Mouse (Mus musculus) liver, adult 2 months (tissue): ENCODE results near the gene Gm21188. TPM values are rescaled to one million over a fixed set of nuclear protein-coding genes. Genes with fewer than 3 reads are reported as not detected.
"Not testable (repeated sequence)": the region's sequence is repeated elsewhere in the genome, so short reads cannot be mapped to it uniquely, and the experiment has no call there.

Experiments
- DNase-seq: peaks from one replicate; pipeline ENCODE4 v3.0.0-alpha.2; 2011; ENCODE audit warnings: low read depth, low spot score; ENCODE audit errors: extremely low read depth
- H3K27ac ChIP-seq: fragments of 200-500 bp; replicated peaks from 2 replicates; pipeline ENCODE4 v1.5.1; 2012; ENCODE audit warnings: low read depth, mild to moderate bottlenecking, control low read depth, inconsistent platforms, low read length; ENCODE audit not compliant: insufficient read depth
- H3K27me3 ChIP-seq: fragments of 200-500 bp; 2 replicates; pipeline ENCODE4 v1.6.1; 2012; ENCODE audit warnings: mild to moderate bottlenecking, moderate library complexity, low read length, inconsistent platforms; ENCODE audit not compliant: control insufficient read depth, insufficient read depth
- H3K36me3 ChIP-seq: fragments of 200-500 bp; 2 replicates; pipeline ENCODE4 v1.6.1; 2012; ENCODE audit warnings: low read length, inconsistent platforms; ENCODE audit not compliant: control insufficient read depth, insufficient read depth
- H3K4me1 ChIP-seq: fragments of 200-500 bp; 2 replicates; pipeline ENCODE4 v1.6.1; 2011; ENCODE audit warnings: low read length; ENCODE audit not compliant: control insufficient read depth, insufficient read depth
- H3K4me3 ChIP-seq: fragments of 200-500 bp; 2 replicates; pipeline ENCODE4 v1.5.1; 2011; ENCODE audit warnings: low read depth, mild to moderate bottlenecking, control low read depth, low read length, moderate library complexity; ENCODE audit not compliant: insufficient read depth
- H3K79me2 ChIP-seq: fragments of 200-500 bp; 2 replicates; pipeline ENCODE4 v1.6.1; 2012; ENCODE audit warnings: inconsistent platforms, mild to moderate bottlenecking, low read length, moderate library complexity; ENCODE audit not compliant: control insufficient read depth, insufficient read depth
- H3K9ac ChIP-seq: fragments of 200-500 bp; 2 replicates; pipeline ENCODE4 v1.6.1; 2012; ENCODE audit warnings: low read depth, mild to moderate bottlenecking, control low read depth, inconsistent platforms, low read length
- WGBS: fragments of 180-500 bp; shearing (Covaris S2); methylation state at CpG from one replicate; pipeline ENCODE4 v1.1.7; 2018; 5-methylcytosine and 5-hydroxymethylcytosine counted together
- polyA plus RNA-seq: library from polyadenylated mRNA; depleted of rRNA; stranded (reverse); fragments of >200 nt; gene quantifications from 2 replicates; pipeline ENCODE4 v1.2.3, GENCODE M21; 2012; rRNA removed
- total RNA-seq: library from RNA; depleted of rRNA; stranded (reverse); fragments of >200 nt; gene quantifications from 2 replicates; pipeline ENCODE4 v1.2.3, GENCODE M21; 2014; rRNA removed

Gene Gm21188
- total RNA-seq (0.09 and 0.13 TPM in 2 replicates), polyA plus RNA-seq (not detected in 2 replicates)

DNA sequence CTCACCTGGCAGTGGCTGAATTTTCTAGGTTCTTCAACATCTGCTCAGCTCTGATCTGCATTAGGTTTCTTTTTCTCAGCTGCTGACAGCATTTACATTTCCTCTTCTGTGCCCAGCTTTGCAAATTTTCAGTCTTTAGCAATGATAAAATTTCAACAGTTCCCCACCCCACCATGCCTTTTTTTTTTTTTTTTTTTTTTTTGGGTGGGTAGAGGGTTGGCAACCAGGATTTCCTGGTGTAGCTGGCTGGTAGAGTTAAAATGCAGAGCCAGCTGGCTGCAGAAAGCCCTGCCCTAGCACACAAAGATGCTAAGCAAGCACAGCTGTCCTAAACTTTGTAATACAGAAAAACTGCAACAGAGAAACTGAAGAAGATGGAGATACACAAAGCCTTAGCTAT is at the start of gene Gm21188:
TSS of gene Gm21188 (minus strand) at position 110 of the 400 bp plus-strand sequence.
- H3K27ac ChIP-seq, H3K79me2 ChIP-seq, H3K4me3 ChIP-seq, H3K36me3 ChIP-seq, H3K9ac ChIP-seq, H3K27me3 ChIP-seq, DNase-seq, H3K4me1 ChIP-seq: not testable (repeated sequence)

DNA sequence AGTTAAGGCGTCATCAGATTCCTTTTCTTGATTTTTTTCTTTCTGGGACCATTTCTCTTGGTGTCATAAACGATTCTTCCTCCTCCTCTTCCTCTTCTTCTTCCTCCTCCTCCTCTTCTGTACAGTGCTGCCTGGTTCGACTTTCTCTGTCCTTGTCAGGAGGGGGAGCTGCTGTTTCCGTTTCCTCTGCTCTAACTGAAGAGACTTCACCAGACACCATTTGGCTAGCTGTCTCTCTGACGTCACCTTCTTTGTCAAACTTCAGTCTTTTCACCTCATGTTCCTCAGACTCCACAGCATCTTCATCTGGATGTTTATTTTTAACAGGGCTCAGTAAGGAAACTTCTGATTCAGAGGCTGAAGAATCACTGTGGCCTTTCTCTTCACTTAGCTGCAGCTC is 47.3 kb upstream of the Gm21188 start:
- not testable (repeated sequence) for DNase-seq, H3K4me1 ChIP-seq, H3K4me3 ChIP-seq, H3K36me3 ChIP-seq, H3K27ac ChIP-seq, H3K9ac ChIP-seq, H3K79me2 ChIP-seq, H3K27me3 ChIP-seq
- WGBS: no CpG with 5 or more reads among the region's 5 CpGs

GRCm38 (mm10) chr13:120096938-120097256 is 44.9 kb upstream of the Gm21188 start:
- H3K4me3 ChIP-seq, H3K4me1 ChIP-seq, H3K9ac ChIP-seq, H3K79me2 ChIP-seq, H3K27ac ChIP-seq, DNase-seq, H3K36me3 ChIP-seq, H3K27me3 ChIP-seq: not testable (repeated sequence)
- 5% methylated on average over 7 of the region's 13 CpGs for WGBS

DNA sequence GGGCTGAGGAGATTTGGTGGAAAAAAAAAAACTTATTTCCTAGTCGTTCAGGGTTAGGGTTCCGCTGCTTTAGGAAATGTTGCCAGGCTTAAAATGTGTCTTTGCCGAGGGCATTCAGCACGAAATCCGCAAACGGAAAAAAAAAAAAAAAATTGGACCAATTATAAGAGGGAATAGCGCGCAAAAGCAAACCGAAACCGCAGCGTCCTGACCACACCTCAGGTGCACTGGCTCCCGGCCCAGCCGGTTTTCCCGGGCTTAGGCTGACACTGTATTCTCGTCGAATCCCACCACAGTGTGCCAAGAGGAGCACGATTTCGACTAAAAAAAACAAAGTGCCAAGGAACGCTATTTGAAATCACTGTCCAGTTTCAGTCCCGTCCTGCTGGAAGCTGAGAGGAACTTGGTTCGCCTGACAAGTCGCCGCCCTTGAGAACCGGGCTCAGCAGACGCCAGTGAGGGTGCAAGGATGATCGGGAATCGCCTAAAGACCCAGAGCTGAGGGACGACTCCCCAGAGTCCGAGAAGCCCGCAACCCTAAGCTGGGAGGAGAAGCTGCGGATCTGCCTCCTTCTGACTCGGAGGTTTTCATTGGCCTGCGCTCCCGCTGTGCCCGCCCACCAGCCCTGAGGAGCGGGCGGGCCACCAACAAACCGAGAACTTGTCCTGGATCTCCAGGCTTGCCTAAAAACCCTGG is 44.4 kb upstream of the Gm21188 start:
- not testable (repeated sequence) for H3K27ac ChIP-seq, H3K4me1 ChIP-seq, H3K36me3 ChIP-seq, H3K9ac ChIP-seq, H3K79me2 ChIP-seq, H3K27me3 ChIP-seq
- WGBS: under 1% methylated on average over 24 of the region's 38 CpGs
- H3K4me3 ChIP-seq: peak overlapping the region; percentile 38; the same call in 1 of the 2 replicates
- DNase-seq: peak; percentile 7

DNA sequence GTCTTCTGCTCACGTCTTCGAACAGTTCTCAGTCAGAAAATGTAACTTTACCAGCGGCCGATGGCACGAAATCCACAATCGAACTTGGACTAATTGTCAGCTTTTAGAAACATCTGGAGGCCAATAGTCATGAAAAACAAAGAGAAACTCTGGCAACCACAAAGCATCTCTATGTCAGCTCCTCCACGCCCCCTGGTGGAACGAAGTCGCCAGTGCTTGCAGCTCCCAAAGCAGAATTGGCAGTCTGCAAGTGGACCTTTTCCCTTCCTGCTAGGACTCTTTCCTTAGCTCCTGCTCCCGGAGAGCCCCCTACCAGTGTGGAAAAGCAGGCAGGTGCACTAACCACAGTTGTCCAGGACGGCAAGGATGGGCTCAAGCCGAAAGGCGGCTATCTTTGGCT is 41.0 kb upstream of the Gm21188 start:
- WGBS: no CpG with 5 or more reads among the region's 13 CpGs
- DNase-seq, H3K9ac ChIP-seq, H3K4me3 ChIP-seq, H3K4me1 ChIP-seq, H3K36me3 ChIP-seq, H3K27me3 ChIP-seq, H3K27ac ChIP-seq, H3K79me2 ChIP-seq: not testable (repeated sequence)

DNA sequence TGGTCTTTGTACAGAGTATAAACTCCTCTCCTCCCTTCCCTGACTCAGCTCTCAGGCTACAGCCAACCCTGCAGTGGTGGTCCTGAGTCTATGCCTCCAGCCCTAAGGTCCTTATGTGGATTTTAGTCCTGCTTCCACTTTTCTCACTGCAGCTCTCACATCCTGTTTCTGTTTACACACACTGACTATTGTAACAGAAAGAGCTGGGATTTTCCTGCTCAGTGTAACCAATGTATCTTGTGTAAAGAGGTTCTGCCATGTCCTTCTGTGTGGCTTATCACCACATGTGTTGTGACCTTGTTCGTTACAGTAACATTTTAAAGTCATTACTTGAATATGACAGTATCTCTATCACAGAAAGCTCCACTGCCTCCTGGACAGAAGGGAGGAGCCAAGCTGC is 27.6 kb upstream of the Gm21188 start:
- H3K4me1 ChIP-seq, H3K4me3 ChIP-seq, H3K36me3 ChIP-seq, H3K27ac ChIP-seq, DNase-seq, H3K27me3 ChIP-seq, H3K79me2 ChIP-seq, H3K9ac ChIP-seq: not testable (repeated sequence)
- no CpG with 5 or more reads among the region's 1 CpGs for WGBS

- H3K27ac ChIP-seq, DNase-seq, H3K9ac ChIP-seq, H3K79me2 ChIP-seq, H3K4me1 ChIP-seq, H3K27me3 ChIP-seq, H3K36me3 ChIP-seq, H3K4me3 ChIP-seq: not testable (repeated sequence)
- no CpG with 5 or more reads among the region's 13 CpGs for whole genome bisulfite sequencing
Measured at GRCm38 (mm10) chr13:120070878-120071277, 18.9 kb upstream of the Gm21188 start.

DNA sequence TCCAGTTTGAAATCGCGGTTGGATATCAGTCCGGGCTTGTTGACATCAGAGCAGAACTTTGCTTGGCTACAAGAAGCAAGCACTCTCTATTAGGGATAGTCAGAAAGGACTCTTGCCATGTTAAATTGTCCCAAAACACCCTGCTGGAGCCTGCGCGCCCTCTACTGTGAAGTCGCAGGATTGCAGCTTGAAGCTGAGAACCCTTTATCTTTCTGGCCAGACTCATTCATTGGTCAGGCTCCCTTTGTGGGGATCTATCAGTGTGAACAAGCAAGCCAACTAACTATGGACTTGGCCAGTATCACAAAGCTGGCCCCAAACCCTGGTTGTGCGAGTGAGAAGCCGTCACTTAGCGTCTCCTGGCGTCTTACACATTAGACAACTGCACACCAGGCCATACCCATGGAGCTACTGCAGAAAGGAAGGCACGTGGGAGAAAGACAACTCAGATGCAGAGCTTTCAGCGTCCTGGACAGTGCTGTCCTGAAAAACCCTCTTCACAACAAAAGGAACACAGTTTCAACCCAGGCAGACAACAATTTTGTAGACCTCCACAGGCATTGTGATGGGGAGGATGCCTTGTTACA is 18.1 kb upstream of the Gm21188 start:
- not testable (repeated sequence) for H3K27me3 ChIP-seq, H3K36me3 ChIP-seq, H3K9ac ChIP-seq, H3K4me1 ChIP-seq, H3K27ac ChIP-seq, H3K4me3 ChIP-seq, DNase-seq, H3K79me2 ChIP-seq
- no CpG with 5 or more reads among the region's 12 CpGs for WGBS

- not testable (repeated sequence) for H3K36me3 ChIP-seq, DNase-seq, H3K4me1 ChIP-seq, H3K27ac ChIP-seq, H3K79me2 ChIP-seq, H3K4me3 ChIP-seq, H3K27me3 ChIP-seq, H3K9ac ChIP-seq
- WGBS: no CpG with 5 or more reads among the region's 22 CpGs
Measured at GRCm38 (mm10) chr13:120063439-120064089, 11.6 kb upstream of the Gm21188 start.
